Mouse (Mus musculus) thymus, adult 18-20 months (tissue): ENCODE data around the gene Socs5.
A peak's percentile ranks its signal among the peaks of the same experiment; 100 is the strongest.

ENCODE experiments used
- DNase-seq, 2 experiments: peaks; one replicate each; pipeline ENCODE4 v3.0.0; 2022; ENCODE audit warnings: mixed read lengths in 2 of 2

Gene Socs5

DNA sequence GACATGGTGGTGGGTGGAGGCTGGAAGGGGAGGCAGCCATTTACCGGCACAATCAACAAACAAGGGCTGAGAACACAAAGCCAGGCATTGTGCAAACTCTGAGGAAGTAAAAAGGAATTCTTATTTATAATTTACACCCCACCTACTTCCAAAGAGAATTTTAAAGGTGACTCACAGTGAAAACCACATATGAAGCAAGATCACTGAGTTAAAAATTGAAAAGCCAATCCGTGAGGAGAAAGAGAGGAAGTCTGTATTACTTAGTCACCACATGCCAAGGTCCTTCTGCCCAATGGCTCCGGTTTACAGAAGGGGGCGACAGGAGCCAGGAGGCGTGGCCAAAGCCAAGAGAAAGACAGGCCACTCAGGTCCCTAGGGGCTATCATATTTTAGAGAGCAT, 62.9 kb downstream of the Socs5 start:
- DNase-seq: no peak

DNA sequence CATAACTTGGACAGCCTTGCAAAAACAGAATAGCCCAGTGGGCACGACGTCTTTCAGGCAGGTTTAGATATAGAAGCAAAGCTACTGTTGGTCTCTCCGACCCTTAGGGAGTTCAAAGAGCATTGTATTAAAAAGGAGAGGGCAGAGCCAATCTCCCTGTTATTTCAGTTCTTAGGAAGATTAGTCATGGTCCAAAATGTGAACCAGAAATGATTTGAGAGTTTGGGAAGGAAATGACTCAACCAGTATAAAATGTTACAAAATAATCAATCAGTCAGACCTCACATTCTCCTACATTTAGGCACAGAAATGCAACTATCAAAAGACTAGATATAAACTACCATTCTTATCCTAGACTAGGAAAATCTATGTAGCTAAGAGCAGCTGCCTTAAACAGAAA, 64.6 kb downstream of the Socs5 start:
- DNase-seq: no peak

DNA sequence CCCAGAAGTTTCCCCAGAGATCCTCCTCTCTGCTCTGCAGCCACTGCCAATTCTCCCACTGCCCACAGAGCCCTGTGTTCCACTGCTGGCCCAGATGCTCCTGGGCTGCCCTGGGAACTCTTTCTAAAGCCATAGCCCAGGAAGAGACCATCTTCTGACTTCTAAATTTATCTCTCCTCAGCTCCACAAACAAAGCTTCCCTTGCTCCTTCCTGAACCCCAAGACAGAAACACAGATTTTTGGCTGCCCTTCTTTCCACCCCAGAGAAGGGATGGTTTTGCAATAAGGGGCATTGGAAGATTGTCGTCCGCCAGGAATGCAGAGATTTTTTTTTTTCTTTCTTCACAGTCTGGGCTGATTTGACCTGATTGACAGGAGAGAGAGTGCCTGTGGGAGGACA, 66.5 kb downstream of the Socs5 start:
- no peak for DNase-seq

DNA sequence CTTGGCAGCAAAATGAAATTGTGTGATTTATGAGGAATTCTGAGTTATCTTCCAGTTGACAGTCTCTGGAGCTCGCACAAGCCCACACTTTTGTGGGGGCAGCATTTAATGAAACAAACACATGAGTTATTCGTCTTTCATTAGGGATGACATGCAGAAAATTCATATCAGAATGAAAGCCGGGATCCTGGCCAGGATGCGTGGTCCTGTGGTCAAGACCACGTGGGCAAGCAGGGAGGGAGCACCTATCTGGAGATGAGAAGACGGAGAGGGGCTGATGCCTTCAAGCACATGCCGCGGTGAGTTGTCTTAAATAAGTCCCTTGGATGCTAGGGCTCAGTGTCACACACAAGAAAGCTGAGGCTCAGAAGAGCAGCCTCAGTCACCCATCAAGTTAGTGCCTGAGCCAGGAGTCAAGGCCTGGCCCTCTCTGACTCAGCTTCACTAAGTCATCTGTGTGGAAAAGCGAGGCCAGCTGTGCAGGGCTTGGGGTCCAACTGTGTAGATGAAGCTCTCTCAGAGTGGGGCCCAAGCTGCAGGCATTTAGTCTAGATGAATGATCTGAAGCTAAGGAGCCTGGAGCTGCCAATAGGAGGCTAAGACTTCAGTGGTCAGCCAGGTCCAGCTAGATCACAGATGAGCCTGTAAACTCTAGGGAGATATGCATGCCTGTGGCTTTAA, 67.3 kb downstream of the Socs5 start:
- DNase-seq: no peak

DNA sequence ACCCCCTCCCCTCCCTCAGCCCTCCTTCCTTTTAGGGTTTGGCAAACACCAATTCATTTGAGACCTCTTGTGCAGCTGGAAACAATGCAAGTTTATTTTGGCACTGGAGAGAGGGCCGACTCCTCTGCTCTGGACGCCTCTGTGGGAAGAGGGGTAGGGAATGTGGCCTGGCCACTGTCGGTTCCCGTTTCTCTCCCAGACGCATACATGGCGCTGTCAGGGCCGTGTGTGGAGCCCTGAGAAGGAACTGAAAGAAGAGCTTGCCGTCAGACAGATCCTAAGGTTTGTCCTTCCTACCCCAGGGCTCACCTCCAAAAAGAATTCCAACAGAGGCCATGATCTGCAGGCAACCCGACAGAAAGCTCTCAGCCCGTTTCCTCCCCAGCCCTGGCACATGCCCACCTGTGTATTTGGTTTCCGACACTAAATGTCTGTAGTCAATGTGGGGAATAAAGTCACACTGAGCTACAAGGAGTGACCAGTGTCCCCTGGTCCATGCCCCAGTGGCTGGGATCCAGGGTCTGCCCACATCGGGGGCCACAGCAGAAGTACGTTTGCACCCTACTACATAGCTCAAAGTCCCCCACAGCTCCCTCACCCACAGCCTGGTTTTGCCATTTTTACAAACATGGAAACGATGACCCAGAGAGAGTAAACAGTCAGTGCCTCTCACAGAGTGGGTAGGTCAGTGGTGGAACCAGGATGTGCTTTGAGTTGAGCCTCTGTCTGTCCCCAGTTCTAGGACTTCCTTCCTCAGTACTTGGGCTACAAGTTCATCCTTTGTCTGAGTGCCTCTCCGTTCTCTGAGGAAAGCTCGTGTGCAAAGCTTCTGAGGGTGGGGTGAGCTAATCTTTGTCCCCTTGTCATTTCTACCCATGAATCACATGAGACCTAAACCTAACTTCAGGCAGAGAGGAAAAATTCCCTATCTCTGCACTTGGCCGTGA, 68.9 kb downstream of the Socs5 start:
- DNase-seq: no peak

DNA sequence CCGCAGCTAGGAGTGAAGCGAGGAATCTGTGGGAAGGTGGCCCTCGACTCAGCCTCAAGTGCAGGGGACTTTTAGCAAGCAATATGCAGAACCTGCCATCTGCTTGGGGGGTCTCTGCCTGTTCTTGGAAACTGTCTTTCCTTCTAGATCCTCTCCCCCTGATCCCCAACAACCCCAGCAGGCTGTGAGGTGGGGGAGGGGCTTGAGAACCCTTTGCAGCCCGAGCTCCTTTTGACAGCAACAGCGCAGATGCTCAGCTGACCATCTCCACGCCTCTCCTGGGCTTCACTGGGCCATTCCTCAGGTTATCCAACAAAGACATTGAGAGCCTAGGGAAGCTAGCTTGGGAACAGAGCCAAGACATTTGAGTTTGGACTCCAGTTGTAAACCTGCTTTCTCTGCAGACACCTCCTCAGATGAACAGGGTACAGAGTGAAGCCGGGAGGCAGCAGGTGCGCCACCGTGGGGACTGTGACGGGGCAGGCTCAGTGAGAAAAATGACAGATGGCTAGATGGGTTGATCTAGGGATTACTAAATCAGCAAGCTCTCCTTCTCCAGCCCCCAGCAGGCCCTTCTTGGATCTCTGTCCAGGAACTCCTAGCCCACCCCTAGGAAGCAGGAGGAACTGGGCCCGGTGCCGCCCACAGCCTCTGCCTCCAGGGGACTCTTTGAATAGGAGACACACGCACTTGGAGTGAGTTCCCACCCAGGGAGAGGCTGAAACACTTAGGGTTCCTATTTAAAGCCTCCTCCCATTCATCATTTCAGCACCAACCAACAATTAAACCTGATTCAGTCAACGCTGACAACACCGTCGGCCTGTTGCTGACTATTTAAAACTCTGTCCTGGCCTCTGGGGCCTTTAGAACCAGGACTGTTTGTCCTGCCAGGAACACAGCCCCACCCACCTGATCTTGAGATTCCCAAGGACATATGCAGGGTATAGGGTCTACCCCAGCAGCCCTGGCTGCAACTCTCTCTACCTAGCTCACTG, 71.4 kb downstream of the Socs5 start:
- peak; percentile 24 to 45 for DNase-seq

DNA sequence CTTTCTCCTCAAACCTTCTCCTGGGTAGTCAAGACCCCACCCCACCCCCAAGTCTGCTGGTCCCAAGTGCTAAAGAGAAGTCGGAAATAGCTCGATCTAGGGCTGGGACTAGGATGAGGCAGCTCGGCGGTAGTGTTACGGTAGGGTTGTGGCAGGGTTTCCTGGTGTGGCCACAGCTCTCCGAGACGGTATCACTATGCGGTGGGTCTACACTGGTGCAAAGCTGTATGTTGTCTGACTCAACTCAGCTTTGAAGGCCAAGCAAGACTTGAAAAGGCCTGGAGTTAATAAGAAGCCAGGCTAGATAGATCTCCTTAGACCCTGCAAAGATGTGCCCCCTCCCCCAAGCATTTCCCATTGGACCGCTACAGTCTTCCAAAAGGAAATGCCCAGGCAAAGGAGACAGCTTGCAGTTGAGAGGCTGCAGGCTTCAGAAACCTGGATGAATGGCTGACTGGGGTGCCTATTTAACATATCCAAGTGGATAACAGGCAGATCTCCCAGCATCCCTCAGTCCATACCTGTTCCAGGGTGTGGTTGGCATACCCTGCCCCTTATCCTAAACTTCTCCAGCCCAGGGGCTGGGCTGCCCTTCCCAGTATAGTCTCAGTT, 72.6 kb downstream of the Socs5 start:
- no peak for DNase-seq

DNA sequence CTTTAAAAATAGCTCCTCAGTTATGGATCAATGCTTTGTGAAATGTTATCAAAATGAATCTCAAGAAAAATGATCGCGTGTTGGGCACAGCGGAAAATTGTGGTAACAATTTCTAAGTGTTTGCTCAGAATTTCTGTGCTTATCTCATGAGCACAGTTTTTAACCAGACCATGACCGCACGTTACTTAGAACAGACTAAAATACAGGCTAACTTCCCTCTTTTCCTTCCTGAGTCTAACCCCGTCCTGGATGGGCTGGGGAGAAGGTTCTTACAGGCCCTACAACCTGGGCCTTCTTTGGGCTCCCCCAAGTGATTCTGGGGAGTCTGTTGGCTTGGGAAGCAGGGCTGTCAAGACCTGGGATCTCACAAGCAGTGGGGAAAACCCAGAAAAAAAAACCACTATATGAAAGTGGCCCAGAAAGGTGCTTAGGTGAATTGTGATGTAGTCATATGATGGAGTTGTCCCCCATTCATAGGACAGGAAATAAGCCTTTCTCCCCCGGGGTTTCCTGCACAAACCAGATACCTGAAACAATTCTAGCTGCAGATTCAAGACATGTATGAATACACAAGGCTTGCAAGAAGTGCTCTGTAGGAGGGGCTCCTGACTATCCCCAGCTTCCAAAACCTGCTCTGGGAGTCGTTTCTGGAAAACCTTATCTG, 74.3 kb downstream of the Socs5 start:
- no peak for DNase-seq

DNA sequence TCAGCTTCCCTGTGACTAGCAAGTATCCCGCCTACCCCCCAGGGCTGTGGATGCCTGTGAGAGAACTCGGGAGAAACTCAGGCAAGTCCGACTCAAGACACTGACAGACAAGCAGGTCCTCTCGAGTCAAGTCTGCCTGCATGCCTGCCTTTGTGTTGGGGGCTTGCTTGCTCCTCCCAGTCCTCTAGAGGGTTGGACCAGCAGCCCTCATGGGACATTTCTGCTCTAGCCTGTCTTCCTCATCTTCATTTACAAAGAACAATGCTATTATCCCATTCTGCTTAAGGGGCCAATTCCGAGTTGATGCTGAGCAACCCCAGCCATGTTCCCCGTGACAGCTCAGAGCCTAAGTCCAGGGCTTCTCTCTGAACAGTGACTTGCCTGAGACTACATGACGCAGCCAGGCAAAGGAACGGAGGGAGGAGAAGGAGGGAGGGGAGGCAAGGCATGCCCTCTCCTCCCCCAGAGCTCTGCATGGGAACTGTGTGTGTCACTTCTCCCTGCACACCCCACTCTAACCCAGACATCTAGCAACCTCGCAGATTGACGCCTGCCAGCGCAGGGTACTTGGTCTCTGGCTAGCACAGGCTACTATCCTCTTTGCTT, 78.1 kb downstream of the Socs5 start:
- DNase-seq: no peak

DNA sequence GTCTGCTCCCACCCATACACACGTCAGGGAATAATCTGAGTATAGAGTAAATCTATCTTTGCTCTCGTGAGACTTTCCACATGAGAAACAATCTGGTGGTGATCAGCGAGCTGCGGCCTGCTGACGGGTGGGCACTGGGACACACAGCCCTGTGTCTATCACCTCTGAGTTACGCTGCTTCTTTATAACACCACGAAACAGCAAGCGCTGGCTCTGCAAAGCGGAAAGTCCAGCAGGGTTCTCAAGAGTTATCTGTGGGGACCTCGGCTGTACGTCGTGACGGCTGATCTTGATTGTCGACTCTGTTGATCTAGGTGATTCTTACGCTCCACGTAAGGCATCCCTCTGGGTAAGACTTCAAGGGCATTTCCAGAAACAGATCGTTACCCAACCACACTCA, 79.5 kb downstream of the Socs5 start:
- DNase-seq: no peak
